In genomic region chr5:29289703-29290102, GRCm38 (mm10) we compare ENCODE assay signal across 20 mouse cellular contexts.
DNase-seq lines count a peak whose midpoint lies in the region; ATAC-seq lines count a peak whose summit lies in the region.
"Had no signal": no experiment of that assay in that cellular context is flagged by ENCODE, and none has a peak within 500 bp of the region (broad histone marks: within the 10 kb centered on the region; RNA-seq: fewer than 3 reads in every experiment).

No protein-coding gene starts in this region.

- ATAC-seq in monocyte, adult 5-6 weeks (replicated peaks; ENCODE audit: insufficient number of reproducible peaks, low FRiP score, low TSS enrichment, poor library complexity, severe bottlenecking) = peak; percentile 61; the same call in 1 of the 2 replicates
- ATAC-seq: forebrain, embryonic 16.5 days; liver, embryonic 12.5 days had no signal

- DNase-seq in 416B (ENCODE audit: low read depth) (peak; percentile 45), A20 (ENCODE audit: low read depth, low spot score) (peak; percentile 77)
- DNase-seq in c-Kit-positive CD71-negative TER-119-negative erythroid progenitor cells, embryonic 14.5 days (ENCODE audit: low read depth) = peak; percentile 4
- DNase-seq in urinary bladder, adult 2 months (ENCODE audit: low spot score) = no peak
- no peak for DNase-seq in thymus, postnatal 36 days
- no peak for DNase-seq in adrenal gland, adult 18-20 months (ENCODE audit: low spot score in 2 of 2)
- DNase-seq: adrenal gland, postnatal 36 days; cerebellum, adult 8-10 months; gastrocnemius, postnatal 36 days; heart, postnatal 36 days; kidney, adult 11 months; kidney, postnatal 36 days; layer of hippocampus, postnatal 36 days; lung, embryonic 14.5 days; midbrain, embryonic 14.5 days; right cerebral cortex, postnatal 4 days; thymus, postnatal 14 days had no signal

Comparison
In these comparisons a context has a peak if more than half of its experiments do, and no peak if none do; other contexts are left out.
1. DNase-seq: peak in 416B (single experiment), A20 (single experiment) and c-Kit-positive CD71-negative TER-119-negative erythroid progenitor cells, embryonic 14.5 days (single experiment); none in urinary bladder, adult 2 months (single experiment), thymus, postnatal 36 days (0 of 2) and adrenal gland, adult 18-20 months (0 of 2).